Mouse (Mus musculus) left cerebral cortex, postnatal 36 days (tissue): ENCODE measurements around the gene Ugt2a1. TPM values are rescaled to one million over a fixed set of nuclear protein-coding genes. Genes with fewer than 3 reads are reported as not detected.
"Not testable (repeated sequence)": the region's sequence is repeated elsewhere in the genome, so short reads cannot be mapped to it uniquely, and the experiment has no call there.

Source experiments
- DNase-seq, 2 experiments: peaks; one replicate each; pipeline ENCODE4 v3.0.0; 2021 to 2022; ENCODE audit warnings: low spot score in 2 of 2, mixed read lengths in 1 of 2
- intact Hi-C: fragments of 180-260 bp; cut with DNase I; formaldehyde crosslinking; loops from one replicate; pipeline ENCODE4 v1.15.1; 2025
- total RNA-seq, 2 experiments: library from RNA; stranded (reverse); gene quantifications; 2 replicates each; pipeline ENCODE4 v1.2.3; 2021

The Ugt2a1 gene
- total RNA-seq = not detected

DNA sequence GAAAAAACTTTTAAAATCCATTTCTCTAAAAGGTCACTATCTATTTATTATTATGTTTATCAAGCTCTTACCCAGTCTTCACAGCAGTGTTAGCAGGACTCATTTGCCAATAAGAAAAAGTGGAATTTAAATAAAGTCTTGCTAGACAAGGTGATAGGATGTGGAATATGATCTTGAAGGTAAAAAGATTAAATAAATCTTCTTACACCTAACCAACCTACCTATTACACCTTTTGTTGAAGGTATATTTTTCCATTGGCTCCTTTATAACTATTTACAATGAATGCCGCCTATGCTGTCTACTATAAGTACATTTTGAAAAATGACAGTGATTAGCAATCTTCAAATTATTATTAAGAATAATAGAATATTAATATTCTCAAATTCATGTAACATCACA, at the start of gene Ugt2a1:
Ugt2a1 (minus strand) TSS at position 101 of the 400 bp plus-strand sequence.
- DNase-seq = no peak
- intact Hi-C loops = no loop called here

DNA sequence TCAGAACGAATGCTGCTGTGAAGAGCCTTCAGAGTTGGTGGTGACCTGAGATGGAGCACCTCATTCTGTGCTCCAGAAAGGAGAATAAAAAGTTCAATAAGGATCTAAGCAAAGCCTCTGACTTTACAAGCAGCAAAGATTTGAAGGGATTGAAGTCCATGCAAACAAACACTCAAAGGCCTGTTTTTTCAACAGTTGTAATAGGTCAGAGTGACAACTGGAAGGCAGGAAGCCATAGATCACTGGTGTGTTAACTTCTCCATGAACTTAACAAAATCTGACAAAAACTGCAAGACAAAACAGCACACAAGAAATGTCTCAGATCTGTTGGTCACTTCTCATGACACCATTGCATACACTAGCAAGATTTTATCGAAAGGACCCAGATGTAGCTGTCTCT, 47.4 kb upstream of the Ugt2a1 start, which contains the start of gene Sult1b1:
Sult1b1 (minus strand) TSS at position 85 of the 400 bp plus-strand sequence.
- no peak for DNase-seq
- intact Hi-C loops = no loop called here

DNA sequence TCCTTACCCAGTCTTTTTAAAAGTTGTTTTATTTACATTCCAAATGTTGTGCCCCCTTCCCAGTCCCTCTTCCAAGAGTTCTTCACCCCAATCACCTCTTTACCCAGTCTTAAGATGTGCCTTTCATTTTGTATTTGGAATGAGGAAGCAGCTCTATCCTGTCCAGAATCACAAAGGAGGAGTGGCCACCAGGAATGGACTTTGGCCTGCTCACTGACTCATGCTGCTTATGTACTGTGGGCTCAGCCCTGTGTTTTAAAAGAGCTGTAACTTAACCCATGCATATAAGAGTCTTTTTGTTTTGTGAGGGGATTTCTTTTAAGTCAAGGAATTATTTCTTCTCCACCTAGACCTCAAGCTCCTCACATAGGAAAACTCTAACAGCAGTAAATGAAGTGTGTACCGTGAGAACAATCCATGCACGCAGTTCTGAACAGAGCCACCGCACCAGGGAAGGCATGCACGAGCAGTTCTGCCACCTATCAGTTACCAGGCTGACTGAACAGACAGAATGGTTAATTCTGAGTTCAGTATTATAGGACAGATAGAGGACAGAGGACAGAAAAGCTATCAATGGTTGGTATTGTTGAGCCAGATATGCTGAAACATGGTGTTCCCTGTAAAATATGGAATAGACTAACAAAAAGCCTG, 45.4 kb upstream of the Ugt2a1 start:
- no peak for DNase-seq
- intact Hi-C loops = no loop called here

DNA sequence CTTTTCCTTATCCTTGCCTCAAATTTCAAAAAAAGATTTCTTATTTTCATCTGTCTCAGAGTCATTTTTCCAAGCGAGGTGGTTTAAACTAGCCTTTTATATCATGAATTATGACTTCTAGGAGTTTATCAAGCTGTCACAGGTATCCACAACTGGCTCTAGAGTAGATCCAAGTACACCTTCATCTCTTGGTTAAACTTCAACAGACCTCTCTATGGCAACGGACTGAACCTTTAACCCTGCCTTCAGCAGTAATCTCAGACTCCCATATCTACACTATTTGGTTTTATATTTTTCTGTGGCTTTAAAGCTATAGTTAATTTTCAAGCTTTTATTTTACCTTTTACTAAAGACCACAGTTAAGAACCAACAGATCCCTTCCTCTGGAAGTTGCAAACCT, 41.6 kb upstream of the Ugt2a1 start:
- intact Hi-C loops = no loop called here
- DNase-seq = no peak

DNA sequence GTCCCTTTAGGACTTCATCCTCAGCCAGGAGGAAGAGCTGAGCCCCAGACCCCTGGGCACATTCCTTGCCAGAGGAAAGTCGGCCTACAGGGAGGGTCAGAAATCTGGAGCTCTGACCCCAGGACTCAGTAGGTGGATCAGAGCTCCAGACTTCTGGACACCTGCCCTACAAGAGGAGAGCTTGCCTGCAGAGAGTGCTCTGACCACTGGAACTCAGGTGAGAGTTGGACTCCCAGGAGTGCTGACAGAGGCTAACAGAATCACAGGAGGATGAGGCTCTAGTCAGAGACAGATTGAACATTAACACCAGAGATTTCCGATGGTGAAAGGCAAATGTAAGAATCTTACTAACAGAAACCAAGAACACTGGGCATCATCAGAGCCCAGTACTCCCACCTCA, 32.9 kb upstream of the Ugt2a1 start:
- DNase-seq, intact Hi-C loops: not testable (repeated sequence)

DNA sequence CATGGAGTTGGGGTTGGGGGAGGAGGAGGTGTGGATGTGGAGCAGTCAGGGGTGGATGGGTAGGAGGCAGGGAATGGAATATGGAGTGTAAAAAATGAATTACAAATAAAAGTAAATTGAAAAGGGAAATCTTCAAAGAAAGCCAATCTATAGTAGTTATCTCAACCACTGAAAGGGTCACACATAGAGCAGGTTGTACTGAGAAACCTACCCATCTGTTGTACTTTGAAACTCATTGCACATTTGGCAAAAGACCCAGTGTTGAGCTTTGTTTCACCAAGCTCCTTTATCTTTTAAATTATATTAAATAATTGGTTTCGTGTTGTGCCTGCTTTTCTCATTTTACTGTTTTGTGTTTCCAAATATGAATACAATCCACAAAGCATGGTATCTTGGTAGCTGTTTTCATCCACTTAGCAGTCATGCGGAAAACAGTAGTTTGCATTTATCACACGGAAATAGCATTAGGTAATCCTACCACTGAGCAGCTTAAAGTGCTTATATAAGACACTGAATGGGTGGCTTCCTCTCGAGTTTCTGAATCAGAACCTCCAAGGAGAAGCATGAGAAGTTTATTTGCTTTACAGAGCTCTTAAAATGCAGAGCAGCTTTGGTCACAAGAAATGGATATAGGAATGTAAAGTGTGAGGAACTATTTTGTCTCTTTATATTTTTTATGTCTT, 15.2 kb upstream of the Ugt2a1 start:
- DNase-seq = no peak
- intact Hi-C loops = no loop called here

DNA sequence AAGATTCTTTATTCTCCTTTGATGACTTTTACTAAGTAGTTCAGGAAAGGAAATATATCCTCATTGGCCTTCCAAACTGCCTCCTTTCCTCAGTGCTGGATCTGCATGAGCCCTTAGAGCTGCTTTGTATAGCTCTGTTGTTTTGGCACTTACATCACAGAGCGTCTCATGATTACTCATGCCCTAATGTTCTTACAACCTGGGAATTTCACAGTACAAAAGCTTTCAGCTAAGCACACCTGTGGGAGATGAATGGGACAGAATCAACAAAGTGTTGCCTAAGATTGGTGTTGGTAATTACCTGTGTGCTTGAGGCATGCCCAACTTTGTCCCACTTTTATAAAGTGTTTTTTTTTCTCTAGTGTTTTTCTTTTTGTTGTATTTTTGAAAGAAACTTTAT, 12.0 kb upstream of the Ugt2a1 start:
- intact Hi-C loops = no loop called here

DNA sequence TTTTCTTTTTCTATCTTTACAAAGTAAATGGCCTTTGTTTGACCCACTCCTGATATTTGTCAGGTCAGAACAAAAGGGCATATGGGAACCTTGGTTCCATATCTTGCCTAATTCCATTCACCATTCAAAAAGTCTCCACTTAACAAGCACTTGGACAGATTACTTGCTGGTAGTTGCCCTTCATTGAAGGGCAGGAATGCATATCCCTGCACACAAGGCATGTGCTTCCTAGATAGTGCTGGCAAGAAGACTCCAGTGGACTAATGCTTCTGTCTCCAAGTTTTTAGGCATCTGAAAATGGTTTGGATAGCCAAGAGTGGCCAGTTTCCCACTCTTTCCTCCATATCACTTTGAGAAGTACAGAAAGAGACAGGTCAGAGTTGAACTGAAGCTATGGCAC, 8.7 kb upstream of the Ugt2a1 start:
- intact Hi-C loops = no loop called here
- no peak for DNase-seq

More for the DNA sequence above, 12.0 kb upstream of the Ugt2a1 start:
- no peak for DNase-seq

DNA sequence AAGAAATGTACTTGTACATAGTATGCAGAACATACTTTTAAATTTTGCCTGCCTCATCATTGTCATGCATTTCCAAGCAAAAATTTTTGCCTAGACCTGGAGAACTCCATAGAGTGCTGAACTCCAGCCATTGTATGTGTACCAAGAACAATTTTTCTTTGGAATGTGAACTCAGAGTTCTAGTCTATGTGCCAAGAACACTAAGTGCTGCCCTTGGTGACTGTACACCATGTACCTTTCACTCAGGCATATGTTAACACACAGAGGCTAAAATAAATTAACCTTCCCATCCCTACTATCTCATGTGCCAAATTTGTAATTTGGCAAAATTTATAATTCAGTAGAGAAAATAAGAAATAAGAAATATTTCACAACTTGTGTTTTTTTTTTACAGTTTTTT, 8.3 kb upstream of the Ugt2a1 start:
- no peak for DNase-seq
- intact Hi-C loops = no loop called here

DNA sequence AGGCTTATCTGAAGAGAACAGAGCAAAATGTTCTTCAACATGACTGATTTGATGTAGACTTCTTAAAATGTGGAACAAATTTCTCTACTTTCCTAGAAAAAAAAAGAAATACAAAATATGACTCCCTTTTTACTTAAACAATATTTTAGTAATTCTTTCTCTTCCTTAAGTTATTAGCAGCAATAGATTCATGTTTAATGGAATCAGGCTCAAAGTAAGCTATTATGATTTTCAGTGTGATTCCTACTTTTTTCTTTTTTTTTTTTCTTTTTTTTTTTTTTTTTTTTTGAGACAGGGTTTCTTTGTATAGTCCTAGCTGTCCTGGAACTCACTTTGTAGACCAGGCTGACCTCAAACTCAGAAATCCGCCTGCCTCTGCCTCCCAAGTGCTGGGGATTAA, 4.0 kb downstream of the Ugt2a1 start, which contains the start of gene Gm43638:
Gm43638 (minus strand) TSS at position 101 of the 400 bp plus-strand sequence.
- intact Hi-C loops = not testable (repeated sequence)

DNA sequence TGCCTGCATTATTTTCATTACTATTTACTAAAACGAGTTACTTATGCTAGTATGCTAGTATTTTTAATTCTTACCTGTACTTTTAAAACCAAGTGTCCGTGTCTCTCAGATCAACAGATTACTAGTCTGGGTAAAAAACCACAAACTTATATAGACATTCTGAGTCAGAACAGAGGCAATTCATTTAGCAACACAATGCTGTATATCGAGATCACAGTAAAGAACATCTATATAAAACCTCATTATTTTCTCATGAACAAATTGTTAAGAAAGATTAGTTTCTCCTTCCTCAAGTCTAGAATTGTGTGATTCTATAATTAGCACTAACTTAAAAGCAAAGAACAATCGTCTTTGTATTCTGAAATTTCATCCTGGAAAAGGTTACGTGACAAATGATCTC, 8.5 kb downstream of the Ugt2a1 start, which contains the start of gene Ugt2a2:
Ugt2a2 (minus strand) TSS at position 101 of the 400 bp plus-strand sequence.
- DNase-seq = no peak
- intact Hi-C loops = no loop called here

More for the DNA sequence above, 4.0 kb downstream of the Ugt2a1 start, which contains the start of gene Gm43638:
- DNase-seq = not testable (repeated sequence)

DNA sequence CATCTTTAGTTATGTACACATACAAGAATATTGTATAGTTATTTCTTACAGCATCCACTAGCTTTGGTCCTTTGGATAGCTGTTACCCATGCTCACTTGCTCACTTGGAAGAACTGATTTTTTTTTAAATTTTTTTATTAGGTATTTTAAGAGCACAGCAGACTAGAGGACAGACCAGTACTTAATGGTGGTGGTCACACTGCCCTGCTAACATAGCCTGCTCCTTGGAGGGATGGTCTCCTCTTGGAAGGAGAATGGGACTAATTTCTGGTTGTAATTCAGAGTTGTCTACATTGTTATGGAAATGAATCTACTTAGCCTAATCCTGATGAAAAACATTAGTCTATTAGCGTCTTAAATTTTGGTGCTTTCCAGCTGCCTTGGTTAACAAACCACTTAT, 31.9 kb downstream of the Ugt2a1 start:
- intact Hi-C loops = no loop called here
- DNase-seq = no peak

DNA sequence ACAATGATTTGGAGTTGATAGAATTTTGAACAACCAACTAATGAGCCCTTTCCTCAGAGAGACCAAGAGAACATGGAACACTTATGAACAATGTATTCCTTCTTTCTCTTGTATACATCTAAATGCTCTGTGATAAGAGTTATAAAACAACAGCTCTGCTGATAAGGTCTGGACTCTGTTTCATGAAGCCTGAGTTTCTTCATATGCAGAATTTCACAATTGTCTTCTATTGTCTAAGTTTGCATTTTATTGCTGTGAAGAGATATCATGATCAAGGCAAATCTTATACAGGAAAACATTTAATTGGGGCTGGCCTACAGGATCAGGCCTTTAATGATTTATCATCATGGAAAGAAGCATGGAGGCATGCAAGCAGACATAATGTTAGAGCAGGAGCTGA, 33.0 kb downstream of the Ugt2a1 start:
- intact Hi-C loops = no loop called here
- DNase-seq = no peak

DNA sequence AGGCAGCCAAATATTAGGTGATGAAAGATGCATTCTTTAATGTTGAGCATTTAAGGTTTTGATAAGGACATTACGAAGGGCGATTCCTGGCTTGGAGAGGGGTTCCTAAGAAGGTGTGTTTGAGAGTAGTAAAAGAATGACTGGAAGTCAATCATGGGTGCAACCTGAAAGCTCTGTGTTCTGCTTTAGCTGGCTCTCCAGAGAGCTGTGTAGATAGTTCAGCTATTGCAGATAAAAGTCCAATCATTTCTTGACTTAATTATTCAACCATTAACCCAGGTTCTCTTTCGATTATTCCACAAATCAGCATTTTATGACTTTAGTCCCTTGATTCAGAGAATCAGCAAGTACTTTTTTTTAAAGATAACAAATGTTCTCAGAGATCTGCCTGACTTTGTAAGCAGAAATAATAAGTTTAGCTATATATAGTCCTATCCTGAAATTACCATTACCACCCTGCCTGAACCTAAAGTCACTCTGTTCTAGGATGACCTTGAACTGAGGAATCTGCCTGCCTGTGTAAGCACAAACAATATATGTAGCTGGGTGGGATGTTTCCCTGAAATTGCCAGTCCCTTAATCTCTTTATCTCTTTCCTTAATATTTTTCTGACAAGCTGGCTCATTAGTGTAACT, 34.3 kb downstream of the Ugt2a1 start:
- DNase-seq = no peak
- intact Hi-C loops = no loop called here

DNA sequence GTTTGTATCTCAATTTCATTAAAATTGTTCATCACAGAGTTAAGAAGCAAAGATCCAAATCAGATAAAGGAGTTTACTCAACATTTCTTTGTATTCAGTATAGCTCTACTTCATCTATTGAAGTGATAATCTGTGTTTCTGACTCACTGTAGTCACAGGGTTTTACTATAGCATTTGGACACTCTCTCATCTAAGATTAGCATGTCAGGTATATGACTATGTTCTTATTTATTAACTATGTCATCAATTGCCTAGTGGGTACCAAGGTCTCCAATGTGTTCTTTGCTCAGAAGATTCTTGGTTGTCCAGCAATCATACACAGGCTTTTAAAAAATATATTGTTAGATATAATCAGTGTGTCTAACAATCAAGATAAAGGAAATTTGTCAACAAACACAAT, 35.2 kb downstream of the Ugt2a1 start:
- no peak for DNase-seq
- intact Hi-C loops = no loop called here

DNA sequence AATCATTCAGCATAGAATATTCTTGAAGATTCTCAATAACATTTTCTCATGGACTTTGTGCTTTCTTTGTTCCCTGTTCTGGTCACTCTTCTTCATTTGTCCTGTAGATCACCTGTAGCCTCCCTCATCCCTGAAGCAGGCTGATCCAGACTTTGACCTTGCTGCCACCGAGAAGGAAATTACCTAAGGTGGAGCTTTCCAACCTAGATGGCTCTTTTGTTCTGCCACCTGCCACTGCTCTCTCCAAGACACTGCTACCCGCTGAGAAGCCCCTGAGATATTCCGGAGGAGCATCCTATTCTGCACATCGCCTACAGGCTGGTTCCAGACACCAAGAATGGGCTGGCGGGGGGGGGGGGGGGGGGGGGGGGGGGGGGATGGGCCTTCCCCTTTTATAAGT, 38.2 kb downstream of the Ugt2a1 start:
- DNase-seq, intact Hi-C loops: not testable (repeated sequence)

DNA sequence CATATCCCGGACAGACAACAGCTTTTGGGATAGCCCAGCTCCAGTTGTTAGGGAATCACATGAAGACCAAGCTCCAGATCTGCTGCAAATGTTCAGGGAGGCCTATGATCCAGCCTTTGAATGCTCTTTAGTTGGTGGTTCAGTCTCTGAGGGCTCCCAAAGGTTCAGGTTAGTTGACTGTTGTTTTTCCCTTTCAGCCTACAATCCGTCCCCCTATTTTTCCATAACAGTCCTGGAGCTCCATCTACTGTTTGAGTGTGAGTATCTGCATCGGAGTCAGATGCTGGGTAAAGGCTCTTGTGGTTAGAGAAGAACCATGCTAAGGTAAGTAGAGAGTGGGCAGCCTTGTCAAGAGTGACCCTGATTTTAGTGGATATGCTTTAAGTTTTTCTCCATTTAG, 54.4 kb downstream of the Ugt2a1 start:
- DNase-seq = peak in 1 of 2 experiments; percentile 12

DNA sequence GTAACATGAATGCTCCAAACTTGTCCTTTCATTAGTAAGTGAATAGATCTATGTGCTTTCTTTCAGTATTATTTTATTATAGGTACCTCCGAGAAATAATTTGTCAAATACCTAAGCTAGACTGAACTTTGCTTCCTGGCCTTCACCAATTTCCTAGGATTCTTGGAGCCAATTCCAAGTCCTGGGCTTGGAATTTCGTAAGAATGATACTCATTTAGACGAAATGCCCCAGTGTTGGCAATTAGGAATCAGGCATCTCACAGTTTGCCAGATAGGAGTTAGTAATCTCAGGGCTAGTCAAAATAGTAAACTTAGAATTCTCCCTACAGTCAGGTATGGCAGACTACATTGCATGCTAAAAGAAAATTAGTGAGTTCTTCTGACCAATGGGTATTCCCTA, 65.0 kb downstream of the Ugt2a1 start:
- intact Hi-C loops = no loop called here
- DNase-seq = no peak

More for the DNA sequence above, 54.4 kb downstream of the Ugt2a1 start:
- intact Hi-C loops = no loop called here

DNA sequence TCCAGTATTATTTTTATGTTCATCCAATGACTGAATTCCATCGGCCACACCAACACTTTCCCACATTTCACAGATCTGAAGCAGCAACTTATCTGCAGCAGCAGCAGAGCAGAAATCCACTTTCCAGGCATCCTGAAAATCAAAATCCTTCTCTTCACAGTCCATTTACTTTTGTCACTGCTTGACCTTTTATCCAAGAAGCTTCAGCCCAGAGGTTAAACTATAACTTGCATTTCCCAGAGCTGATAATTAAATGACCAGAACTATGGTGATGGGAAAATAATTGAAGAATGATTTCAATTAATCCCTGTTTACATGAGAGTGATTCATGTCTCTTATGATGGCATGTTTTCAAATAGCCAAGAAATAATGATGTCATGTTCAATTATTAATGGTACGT, 66.6 kb downstream of the Ugt2a1 start, which contains the start of gene Ugt2b38:
Ugt2b38 (minus strand) TSS at position 163 of the 400 bp plus-strand sequence.
- DNase-seq, intact Hi-C loops: not testable (repeated sequence)
